Mouse (Mus musculus) liver, adult 2 months (tissue): Measurements from ENCODE around the gene Hs6st3. TPM values are rescaled to one million over a fixed set of nuclear protein-coding genes. Genes with fewer than 3 reads are reported as not detected.

Source experiments
- DNase-seq: peaks from one replicate; pipeline ENCODE4 v3.0.0-alpha.2; 2011; ENCODE audit warnings: low read depth, low spot score; ENCODE audit errors: extremely low read depth
- H3K27ac ChIP-seq: fragments of 200-500 bp; replicated peaks from 2 replicates; pipeline ENCODE4 v1.5.1; 2012; ENCODE audit warnings: low read depth, mild to moderate bottlenecking, control low read depth, inconsistent platforms, low read length; ENCODE audit not compliant: insufficient read depth
- H3K27me3 ChIP-seq: fragments of 200-500 bp; 2 replicates; pipeline ENCODE4 v1.6.1; 2012; ENCODE audit warnings: mild to moderate bottlenecking, moderate library complexity, low read length, inconsistent platforms; ENCODE audit not compliant: control insufficient read depth, insufficient read depth
- H3K36me3 ChIP-seq: fragments of 200-500 bp; 2 replicates; pipeline ENCODE4 v1.6.1; 2012; ENCODE audit warnings: low read length, inconsistent platforms; ENCODE audit not compliant: control insufficient read depth, insufficient read depth
- H3K4me1 ChIP-seq: fragments of 200-500 bp; 2 replicates; pipeline ENCODE4 v1.6.1; 2011; ENCODE audit warnings: low read length; ENCODE audit not compliant: control insufficient read depth, insufficient read depth
- H3K4me3 ChIP-seq: fragments of 200-500 bp; 2 replicates; pipeline ENCODE4 v1.5.1; 2011; ENCODE audit warnings: low read depth, mild to moderate bottlenecking, control low read depth, low read length, moderate library complexity; ENCODE audit not compliant: insufficient read depth
- H3K79me2 ChIP-seq: fragments of 200-500 bp; 2 replicates; pipeline ENCODE4 v1.6.1; 2012; ENCODE audit warnings: inconsistent platforms, mild to moderate bottlenecking, low read length, moderate library complexity; ENCODE audit not compliant: control insufficient read depth, insufficient read depth
- H3K9ac ChIP-seq: fragments of 200-500 bp; 2 replicates; pipeline ENCODE4 v1.6.1; 2012; ENCODE audit warnings: low read depth, mild to moderate bottlenecking, control low read depth, inconsistent platforms, low read length
- CTCF ChIP-seq: fragments of 200-500 bp; IDR thresholded peaks from 2 replicates; pipeline ENCODE4 v1.5.1; 2011; ENCODE audit warnings: low read depth, low read length, control low read depth
- POLR2A ChIP-seq: fragments of 200-500 bp; IDR thresholded peaks from 2 replicates; pipeline ENCODE4 v1.6.1; 2011; ENCODE audit warnings: low read length, control low read depth; ENCODE audit not compliant: insufficient read depth; ENCODE audit errors: extremely low read depth
- WGBS: fragments of 180-500 bp; shearing (Covaris S2); methylation state at CpG from one replicate; pipeline ENCODE4 v1.1.7; 2018; 5-methylcytosine and 5-hydroxymethylcytosine counted together
- polyA plus RNA-seq: library from polyadenylated mRNA; depleted of rRNA; stranded (reverse); fragments of >200 nt; gene quantifications from 2 replicates; pipeline ENCODE4 v1.2.3, GENCODE M21; 2012
- total RNA-seq: library from RNA; depleted of rRNA; stranded (reverse); fragments of >200 nt; gene quantifications from 2 replicates; pipeline ENCODE4 v1.2.3, GENCODE M21; 2014

The Hs6st3 gene
- total and polyA plus RNA-seq, 2 experiments: 0.06 to 0.09 TPM

DNA sequence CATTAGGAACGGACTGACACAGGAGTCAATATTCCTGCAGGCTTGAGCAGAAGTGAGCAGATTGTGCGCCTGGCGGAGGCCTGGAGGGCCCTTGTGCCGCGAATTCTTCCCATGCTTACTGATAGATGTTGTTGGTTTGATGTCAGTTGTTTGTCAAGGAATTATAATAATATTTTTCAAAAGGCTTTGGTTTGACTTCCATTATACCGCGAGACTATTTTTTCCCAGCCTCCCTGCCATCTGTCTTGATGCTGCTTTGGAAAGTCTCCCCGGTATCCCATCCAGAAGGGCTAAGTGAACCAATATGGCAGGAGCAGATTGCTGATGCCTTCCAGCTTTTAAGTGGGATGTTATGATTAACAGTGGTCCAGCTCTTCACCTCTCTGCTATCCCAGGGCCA lies 651.3 kb downstream of the Hs6st3 start:
- no peak overlapping the region for H3K9ac ChIP-seq
- no peaks in the 10 kb centered on the region for H3K27me3 ChIP-seq
- H3K36me3 ChIP-seq: no peaks in the 10 kb centered on the region
- 90% methylated on average over 8 of the region's 8 CpGs for WGBS
- no peak for TF ChIP-seq POLR2A
- no peak for TF ChIP-seq CTCF
- no peak for DNase-seq
- H3K79me2 ChIP-seq: no peaks in the 10 kb centered on the region
- no peak overlapping the region for H3K4me3 ChIP-seq
- no peak overlapping the region for H3K27ac ChIP-seq
- H3K4me1 ChIP-seq: no peaks in the 10 kb centered on the region

DNA sequence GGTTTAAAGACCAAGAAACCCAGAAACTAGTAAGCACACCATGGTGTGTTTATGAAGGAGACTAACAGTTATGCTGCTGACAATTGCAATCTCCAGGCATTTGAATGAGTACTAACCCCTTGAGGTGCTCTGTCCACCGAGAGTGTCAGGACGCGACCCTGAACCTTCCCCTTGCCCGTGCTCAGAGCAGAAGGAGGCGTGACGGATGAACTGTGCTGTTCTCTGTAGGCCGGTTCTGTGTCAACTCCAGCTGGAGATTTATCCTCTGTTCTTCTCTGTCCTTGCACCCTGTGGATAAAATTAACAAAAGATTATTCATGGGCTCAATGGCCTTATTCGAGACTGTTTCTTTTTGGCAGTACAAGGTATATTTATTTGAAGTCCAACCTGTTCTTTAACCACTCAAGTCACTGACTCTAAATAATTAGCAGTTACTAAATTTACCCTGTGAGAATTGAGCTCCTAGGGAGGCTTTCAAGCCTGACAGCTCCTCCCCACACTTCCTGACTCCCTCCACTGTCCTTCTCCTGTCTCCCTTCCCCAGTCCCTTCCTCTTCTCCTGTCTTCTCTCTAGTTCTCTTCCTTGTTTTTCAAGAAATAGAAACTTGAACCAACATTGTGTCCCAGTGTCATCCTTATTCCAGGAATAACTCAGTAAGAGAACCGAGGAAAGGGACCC lies 659.2 kb downstream of the Hs6st3 start:
- no peak overlapping the region for H3K27ac ChIP-seq
- no peak for DNase-seq
- WGBS: 33% methylated on average over 9 of the region's 9 CpGs
- H3K36me3 ChIP-seq: no peaks in the 10 kb centered on the region
- no peaks in the 10 kb centered on the region for H3K27me3 ChIP-seq
- TF ChIP-seq POLR2A: no peak
- no peak for TF ChIP-seq CTCF
- H3K79me2 ChIP-seq: no peaks in the 10 kb centered on the region
- H3K9ac ChIP-seq: no peak overlapping the region
- no peaks in the 10 kb centered on the region for H3K4me1 ChIP-seq
- H3K4me3 ChIP-seq: no peak overlapping the region

DNA sequence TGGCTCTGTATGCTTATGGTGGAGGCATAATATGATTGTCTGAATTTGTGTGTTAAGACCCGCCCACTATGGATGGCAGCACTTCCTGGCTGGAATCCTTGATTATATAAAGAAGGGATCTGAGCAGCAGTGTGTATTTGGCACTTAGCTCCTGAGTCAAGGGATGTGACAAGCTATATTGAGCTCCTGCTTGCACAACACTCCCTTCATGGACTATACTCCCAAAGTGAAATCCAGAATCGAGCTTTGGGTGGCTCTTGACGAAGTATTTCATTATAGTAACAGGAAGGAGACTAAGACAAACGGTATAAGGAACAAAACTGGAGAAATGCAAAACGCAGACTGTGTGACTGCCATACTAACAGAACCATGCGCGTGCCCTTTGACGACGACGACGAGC lies 660.4 kb downstream of the Hs6st3 start:
- no peak for DNase-seq
- H3K79me2 ChIP-seq: no peaks in the 10 kb centered on the region
- no peak for TF ChIP-seq CTCF
- TF ChIP-seq POLR2A: no peak
- no peaks in the 10 kb centered on the region for H3K36me3 ChIP-seq
- no peaks in the 10 kb centered on the region for H3K27me3 ChIP-seq
- no peak overlapping the region for H3K9ac ChIP-seq
- H3K27ac ChIP-seq: no peak overlapping the region
- 92% methylated on average over 11 of the region's 11 CpGs for whole genome bisulfite sequencing
- H3K4me3 ChIP-seq: no peak overlapping the region
- H3K4me1 ChIP-seq: no peaks in the 10 kb centered on the region

DNA sequence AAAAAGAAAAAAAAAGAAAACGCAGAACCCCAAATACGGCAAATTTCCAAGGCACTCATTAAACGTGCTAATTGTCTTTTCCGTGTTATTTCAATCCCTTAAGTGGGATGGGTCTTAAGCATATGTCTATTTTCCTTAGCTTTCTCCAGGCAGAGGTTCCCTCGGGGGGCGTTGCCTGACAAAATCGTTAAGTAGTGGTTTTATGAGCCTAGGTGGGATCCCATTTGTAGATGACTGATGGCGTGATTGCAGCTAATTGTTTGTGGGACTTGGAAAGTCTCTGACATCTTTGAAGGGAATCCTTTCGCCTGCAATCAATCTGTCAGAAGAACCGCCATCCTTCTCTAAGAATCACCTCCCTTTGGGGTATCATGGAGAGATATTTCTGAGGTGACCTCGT lies 662.7 kb downstream of the Hs6st3 start:
- H3K4me1 ChIP-seq: no peaks in the 10 kb centered on the region
- no peaks in the 10 kb centered on the region for H3K79me2 ChIP-seq
- no peak for DNase-seq
- H3K9ac ChIP-seq: no peak overlapping the region
- H3K4me3 ChIP-seq: no peak overlapping the region
- TF ChIP-seq CTCF (no peak), POLR2A (no peak)
- no peaks in the 10 kb centered on the region for H3K27me3 ChIP-seq
- no peaks in the 10 kb centered on the region for H3K36me3 ChIP-seq
- H3K27ac ChIP-seq: no peak overlapping the region
- WGBS: 83% methylated on average over 11 of the region's 11 CpGs

DNA sequence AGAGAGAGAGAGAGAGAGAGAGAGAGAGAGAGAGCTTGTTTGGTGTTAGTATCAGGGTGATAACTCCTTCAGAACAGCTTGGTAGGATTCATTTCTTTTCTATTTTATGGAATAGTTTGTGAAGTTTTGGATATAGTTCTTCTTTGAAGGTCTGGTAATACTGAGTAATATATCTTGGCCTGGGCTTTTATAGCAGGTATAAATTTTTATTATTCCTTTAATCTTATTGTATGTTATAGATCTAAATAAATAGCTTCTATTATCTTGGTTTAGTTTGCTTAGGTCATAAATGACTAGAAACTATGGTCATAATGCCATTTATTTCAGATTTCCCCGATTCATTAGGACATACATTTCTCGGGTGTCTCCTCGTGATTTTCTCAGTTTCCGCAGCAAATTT lies 675.8 kb downstream of the Hs6st3 start:
- Histone ChIP-seq H3K79me2 (no peaks in the 10 kb centered on the region), H3K27ac (no peak overlapping the region), H3K4me3 (no peak overlapping the region), H3K4me1 (no peaks in the 10 kb centered on the region), H3K9ac (no peak overlapping the region), H3K27me3 (no peaks in the 10 kb centered on the region), H3K36me3 (no peaks in the 10 kb centered on the region)
- no peak for DNase-seq
- TF ChIP-seq POLR2A (no peak), CTCF (no peak)
- 91% methylated on average over 4 of the region's 4 CpGs for WGBS

DNA sequence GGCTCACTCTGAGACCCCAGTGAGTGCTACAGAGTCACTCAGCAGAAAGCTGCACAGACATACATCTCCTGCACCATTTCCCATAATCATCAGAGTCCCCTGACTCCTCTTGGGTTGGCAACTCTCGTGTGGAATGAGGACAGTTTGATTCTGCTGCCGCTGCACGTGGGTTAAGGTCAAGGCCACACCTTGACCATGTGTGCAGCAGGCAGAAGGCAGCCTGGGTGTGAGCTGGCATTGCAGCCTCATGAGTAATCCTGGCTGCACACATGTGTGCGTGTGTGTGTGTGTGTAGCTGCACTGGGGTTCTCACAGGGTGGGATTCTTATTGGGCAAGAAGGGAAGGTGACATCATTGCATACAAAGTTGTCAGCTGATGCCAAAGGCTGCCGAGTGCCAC lies 677.5 kb downstream of the Hs6st3 start:
- no peak overlapping the region for H3K4me3 ChIP-seq
- H3K27me3 ChIP-seq: no peaks in the 10 kb centered on the region
- peak; percentile 60 for DNase-seq
- H3K4me1 ChIP-seq: no peaks in the 10 kb centered on the region
- H3K27ac ChIP-seq: no peak overlapping the region
- no peak for TF ChIP-seq POLR2A
- no peak for TF ChIP-seq CTCF
- WGBS: 44% methylated on average over 5 of the region's 5 CpGs
- H3K36me3 ChIP-seq: no peaks in the 10 kb centered on the region
- no peak overlapping the region for H3K9ac ChIP-seq
- H3K79me2 ChIP-seq: no peaks in the 10 kb centered on the region
